Mouse (Mus musculus) heart, postnatal 0 days (tissue): ENCODE measurements at regions not wholly inside any gene's neighbourhood (a gene's known extent, or its start where the extent isn't known, plus 50 kb on each side); places are given as distances from the start of the nearest gene placed in this dataset.

Experiments
- CTCF ChIP-seq: IDR thresholded peaks from 2 replicates; pipeline ENCODE4 v1.5.1; 2016; ENCODE audit warnings: antibody characterized with exemption, control low read depth, low read depth
- EP300 ChIP-seq: IDR thresholded peaks from 2 replicates; pipeline ENCODE4 v1.6.1; 2016; ENCODE audit warnings: antibody characterized with exemption, low read depth

- TF ChIP-seq CTCF (no peak), EP300 (no peak)
Measured at GRCm38 (mm10) chr15:7714641-7715040, 96.0 kb upstream of the Gdnf start.
